Mouse (Mus musculus): ENCODE data around the gene Gtf2e1.

- TF ChIP-seq CTCF (IDR thresholded peaks at IDR 0.05; ENCODE audit: control insufficient read depth, insufficient read depth, low read length) = no peak
- no peak for TF ChIP-seq POLR2A (IDR thresholded peaks at IDR 0.05; ENCODE audit: borderline replicate concordance, control insufficient read depth, low read depth, low read length)
Observed at GRCm38 (mm10) chr16:37575325-37575724, 35.7 kb upstream of the Gtf2e1 start.

Measured in bone marrow, adult 2 months (tissue).